Mouse (Mus musculus) adrenal gland, postnatal 10 days (tissue): ENCODE results near the gene Hmga1. TPM values are rescaled to one million over a fixed set of nuclear protein-coding genes. Genes with fewer than 3 reads are reported as not detected.

Experiments
- DNase-seq: peaks from one replicate; pipeline ENCODE4 v3.0.0; 2021; ENCODE audit warnings: mixed read lengths
- long read RNA-seq, 2 experiments: library from polyadenylated mRNA; stranded (forward); transcript quantifications; one replicate each; pipeline ENCODE4 v2.0.0; 2021
- total RNA-seq, 2 experiments: library from RNA; stranded (reverse); gene quantifications; 2 replicates each; pipeline ENCODE4 v1.2.3; 2021

Gene Hmga1
- total RNA-seq: 10 to 100 TPM; 27.0 to 29.5 TPM
- long read RNA-seq, experiment 1, partial matches to known transcripts: 0 of 14 reads
- long read RNA-seq, experiment 1, other reads (novel, unspliced or antisense): 5 of 14 reads
- long read RNA-seq, experiment 2, partial matches to known transcripts: 0 of 23 reads
- long read RNA-seq, experiment 2, other reads (novel, unspliced or antisense): 13 of 23 reads

DNA sequence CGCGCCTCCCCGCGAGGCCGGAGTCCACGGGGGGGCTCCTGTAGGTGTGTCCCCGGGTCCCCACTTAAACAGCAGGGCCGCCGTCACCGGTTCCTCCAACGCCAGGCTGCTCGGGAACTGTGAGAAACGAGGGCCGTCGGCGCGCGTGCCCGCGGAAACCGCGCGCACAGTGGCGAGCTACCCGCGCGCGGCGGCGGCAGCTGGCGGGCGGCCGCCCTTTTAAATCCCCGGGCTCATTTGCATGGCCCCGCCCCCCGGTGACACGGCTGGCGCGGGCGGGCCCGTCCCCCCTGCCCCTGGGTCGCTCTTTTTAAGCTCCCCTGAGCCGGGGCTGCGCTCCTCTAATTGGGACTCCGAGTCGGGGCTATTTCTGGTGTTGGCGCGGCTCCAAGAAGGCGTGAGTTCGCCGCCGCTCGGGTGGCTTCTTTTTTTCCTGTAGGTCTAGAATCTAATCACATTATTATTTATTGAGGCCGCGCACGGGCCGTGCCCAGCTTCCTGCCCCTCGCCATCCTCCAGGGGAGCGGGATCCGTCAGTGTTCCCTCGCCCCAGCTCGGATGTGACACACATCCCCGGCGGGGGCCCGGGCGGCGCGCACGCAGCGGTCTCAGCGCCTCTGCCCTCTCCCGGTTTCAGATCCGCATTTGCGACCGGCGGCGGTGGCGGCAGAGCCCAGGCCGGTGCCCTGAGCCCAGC is at the start of gene Hmga1:
Hmga1 (plus strand) TSS at position 183 of the 697 bp plus-strand sequence.
- peak; percentile 94 for DNase-seq

DNA sequence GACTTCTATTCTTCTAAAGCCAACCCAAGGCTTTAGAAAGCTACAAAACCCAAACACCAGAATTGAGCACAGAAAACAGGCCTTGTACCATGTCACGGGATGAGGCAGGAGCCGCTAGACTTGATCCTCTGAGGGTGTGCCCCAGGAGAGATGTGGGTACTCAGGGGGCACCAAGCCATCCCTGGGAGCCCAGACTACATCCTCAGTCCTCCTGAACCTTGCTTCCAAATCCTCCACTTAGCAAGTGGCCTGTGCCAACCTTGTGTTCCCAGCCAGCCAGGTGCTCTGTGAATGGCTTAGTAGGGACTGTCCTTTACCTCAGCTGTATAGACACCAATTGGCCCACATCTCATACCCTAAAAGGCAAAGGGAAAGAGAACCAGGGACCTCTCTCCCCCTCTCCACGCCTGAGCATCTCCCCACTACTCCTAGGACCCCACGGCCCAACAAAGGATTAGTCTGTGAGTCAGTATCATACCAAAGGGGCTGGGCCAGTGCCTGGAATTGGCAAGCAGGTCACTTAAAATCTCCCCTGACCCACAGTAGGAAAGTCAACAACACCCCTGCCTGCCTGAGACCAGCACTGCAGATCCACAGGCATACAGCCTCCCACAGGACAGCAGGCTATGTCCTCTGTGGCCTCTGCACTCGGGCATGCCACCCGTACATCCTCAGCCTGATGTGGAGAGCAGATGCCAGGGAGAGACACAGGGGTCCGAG is 49.3 kb upstream of the Hmga1 start:
- no peak for DNase-seq

DNA sequence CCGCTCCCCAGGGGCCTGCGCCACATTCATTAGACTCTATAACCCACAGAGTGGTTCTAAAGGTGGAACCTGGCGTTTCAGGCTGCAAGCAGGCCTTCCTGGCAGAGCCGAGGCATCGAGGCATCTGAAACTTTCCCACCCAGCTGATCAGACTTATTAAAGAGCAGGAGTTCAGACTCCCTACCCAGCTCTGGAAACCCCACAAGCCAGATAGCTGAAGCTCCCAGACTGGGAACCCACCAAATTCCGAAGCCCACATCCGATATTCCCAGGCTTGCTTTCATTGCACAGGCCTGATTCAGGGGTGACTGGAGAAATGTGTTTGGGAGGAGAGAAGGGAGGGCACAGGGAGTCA is 48.7 kb upstream of the Hmga1 start:
- no peak for DNase-seq

GRCm38 (mm10) chr17:27508002-27508401 is 48.3 kb upstream of the Hmga1 start:
- no peak for DNase-seq

DNA sequence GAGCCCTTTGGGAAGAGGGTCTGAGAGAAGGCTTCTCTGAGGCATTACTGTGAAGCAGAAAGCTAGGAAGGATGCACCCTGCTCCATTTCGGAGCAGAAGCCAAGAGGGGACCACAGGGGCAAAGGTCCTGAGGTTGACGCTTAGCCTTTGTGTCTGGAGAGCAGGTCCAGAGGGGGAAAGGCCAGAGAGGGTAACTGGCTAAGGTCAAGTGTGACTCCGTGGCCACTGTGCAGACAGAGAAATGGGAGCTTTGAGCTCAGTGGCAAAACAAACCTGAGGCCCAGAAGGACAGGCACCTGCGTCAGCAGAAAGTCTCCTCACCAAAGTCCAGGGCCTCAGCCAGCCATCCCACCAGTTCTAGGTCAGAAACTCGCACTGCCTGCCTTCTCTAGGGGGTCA is 47.8 kb upstream of the Hmga1 start:
- no peak for DNase-seq

- DNase-seq: no peak
Measured at GRCm38 (mm10) chr17:27509056-27509455, 47.2 kb upstream of the Hmga1 start.

- DNase-seq: no peak
Measured at GRCm38 (mm10) chr17:27510258-27511124, 45.8 kb upstream of the Hmga1 start.

- no peak for DNase-seq
Measured at GRCm38 (mm10) chr17:27511125-27511735, 45.1 kb upstream of the Hmga1 start.

DNA sequence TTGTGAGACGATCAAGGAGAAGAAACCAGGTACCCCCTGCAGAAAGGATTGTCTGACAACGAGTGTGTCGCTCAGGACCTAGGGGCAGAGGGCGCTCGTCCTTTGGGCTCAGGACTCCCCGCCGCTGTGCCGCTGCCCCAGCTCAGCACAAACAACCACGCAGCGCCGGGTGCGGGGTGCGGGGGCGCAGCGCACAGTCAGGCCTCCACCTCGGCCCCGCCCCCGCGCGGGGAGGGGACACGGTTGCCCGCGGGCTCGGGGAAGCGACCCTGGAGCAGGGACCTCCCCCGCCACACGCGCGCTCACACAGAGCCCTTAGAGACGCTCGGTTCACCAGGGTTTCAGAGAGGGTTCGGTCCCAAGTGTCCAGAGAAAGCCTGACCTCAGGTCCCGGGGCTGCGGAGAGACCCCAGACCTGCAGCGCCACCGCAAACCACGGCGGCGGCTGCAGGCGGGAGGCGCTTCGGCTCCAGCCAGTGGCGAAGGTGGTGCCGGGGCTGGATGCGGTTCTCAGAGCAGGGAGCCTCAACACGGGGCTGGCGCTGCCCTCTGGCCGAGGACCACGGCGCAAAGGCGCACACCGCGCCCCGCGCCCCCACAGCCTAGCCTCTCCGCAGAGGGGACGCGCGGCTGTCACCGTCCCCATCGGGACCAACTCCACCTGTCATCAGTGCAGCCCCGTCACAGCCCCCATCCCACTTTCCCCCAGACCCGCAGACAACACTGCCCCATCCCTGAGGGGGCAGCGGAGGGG is 44.3 kb upstream of the Hmga1 start:
- peak; percentile 22 for DNase-seq

- peak; percentile 53 for DNase-seq
Measured at GRCm38 (mm10) chr17:27512619-27513161, 43.6 kb upstream of the Hmga1 start.

GRCm38 (mm10) chr17:27513279-27513915 is 42.9 kb upstream of the Hmga1 start:
- DNase-seq: no peak

DNA sequence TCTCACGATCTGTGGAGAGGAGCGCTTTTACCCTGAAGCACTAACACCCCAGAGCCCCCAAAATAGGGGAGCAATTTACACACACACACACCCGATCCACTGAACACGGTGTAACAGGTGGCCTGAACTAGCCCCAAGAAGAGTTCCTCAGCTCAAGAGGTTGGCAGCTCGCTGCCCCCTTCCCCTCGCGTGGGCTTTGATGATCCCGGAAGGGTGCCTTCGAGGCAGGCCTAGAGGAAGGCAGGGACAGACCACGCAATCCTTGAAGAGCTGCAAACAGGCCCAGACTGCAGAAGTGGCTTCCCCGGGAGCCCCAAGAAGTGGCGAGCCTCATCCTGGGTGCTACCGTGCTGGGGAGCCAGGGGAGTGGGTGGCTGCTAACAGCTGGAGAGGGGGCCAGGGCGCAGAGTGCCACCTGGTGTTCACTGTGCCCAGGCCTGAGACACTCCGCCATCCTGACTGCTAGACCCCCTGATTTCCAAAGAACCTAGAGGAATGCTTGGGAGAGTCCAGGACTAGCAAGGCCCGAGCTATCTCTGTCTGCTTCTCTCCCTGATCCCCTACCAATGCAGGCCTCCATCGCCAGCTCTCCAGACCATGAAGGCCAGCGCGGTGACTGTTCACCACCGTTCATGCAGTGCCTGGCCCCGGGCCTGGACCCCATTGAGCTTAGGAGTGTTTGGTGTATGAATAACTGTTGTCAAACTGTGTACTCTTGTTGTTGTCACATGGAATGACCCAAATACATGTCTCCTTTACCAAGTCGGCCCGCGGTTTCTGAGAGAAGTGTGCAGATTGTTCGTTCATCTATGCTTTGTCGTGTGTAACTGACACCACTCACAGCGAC is 42.2 kb upstream of the Hmga1 start:
- no peak for DNase-seq

- no peak for DNase-seq
Measured at GRCm38 (mm10) chr17:27518296-27518695, 38.0 kb upstream of the Hmga1 start.

DNA sequence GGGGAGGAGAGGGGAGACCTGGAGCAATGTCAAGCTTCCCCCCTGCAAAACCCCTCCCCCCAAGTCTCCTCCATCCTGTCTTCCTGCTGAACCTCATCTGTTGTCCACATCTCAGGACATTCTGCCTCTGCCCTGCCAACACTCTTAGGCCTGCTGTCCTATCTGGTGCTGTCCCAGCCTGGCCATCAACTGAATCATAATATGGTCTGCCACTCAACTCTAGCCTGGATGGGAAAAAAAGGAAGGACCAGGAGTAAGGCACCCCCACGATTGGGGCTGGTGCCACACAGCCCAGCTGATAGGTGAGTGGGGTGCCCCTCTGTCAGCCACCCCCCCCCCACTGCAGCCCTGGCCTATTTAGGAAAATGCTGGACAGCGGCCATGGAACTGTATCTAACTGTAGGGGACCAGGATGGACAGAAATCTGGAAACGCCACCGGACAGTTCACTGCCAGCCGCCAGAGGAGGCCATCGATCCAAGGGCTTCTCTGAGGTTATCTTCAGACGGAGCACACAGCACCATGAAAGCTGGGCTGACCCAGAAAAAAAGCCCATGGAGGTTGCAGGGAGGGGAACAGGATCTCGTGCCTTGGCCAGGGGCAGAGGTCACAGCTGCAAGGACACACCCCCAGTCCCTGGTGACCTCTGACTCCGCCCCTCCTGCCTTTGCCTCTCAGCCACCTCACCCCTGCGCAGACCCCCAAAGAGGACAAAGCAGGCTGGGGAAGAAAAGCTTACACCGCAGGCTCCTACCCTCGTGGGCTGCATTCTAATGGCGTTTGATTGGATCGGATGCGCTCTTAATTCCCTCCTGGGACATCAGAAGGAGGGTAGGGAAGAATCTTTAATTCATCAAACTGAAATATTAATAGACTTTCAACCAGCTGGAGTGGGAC is 37.3 kb upstream of the Hmga1 start:
- DNase-seq: no peak

- DNase-seq: peak; percentile 78
Measured at GRCm38 (mm10) chr17:27520557-27520956, 35.7 kb upstream of the Hmga1 start.

DNA sequence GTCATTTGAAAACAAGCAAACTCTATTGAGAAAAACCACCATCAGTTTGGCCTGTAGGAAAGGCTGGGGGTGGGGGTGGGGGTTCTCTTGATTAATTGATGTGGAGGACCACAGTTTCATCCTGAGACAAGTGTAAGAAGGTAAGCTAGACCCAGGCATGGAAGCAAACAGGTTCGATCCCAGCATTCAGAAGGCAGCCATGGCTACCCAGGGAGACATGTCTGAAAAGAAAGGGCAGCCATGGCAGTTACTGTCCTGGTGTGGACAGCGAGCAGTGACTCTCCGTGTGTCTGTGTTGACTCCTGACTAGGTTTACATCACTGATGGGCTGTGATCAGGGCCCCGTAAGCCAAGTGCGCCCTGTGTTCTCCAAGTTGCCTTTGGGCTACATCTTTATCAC is 35.0 kb upstream of the Hmga1 start, which contains the start of gene Grm4:
Grm4 (minus strand) TSS at position 101 of the 400 bp plus-strand sequence.
- no peak for DNase-seq

DNA sequence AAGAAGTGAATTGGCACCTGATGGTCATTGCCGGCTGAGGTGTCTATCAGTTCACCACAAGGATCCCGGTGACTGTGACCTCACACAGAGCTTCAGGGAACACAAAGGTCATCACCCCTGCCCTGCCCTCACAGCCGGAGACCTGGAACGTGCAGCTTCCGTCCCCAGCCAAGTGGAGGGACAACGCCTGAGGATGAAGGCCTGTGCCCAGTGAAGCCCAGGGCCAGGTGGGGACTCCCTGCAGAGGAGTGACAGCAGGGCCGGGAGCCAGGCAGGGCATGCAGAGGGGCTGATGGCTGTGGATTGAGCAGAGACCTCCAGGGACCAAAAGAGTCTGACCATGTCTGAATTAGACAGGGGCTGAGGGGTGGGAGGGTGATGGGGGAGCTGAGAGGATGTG is 33.2 kb upstream of the Hmga1 start:
- DNase-seq: no peak

GRCm38 (mm10) chr17:27527188-27527587 is 29.1 kb upstream of the Hmga1 start:
- DNase-seq: no peak
